Mouse (Mus musculus) frontal cortex, postnatal 10 days (tissue): ENCODE measurements at regions not wholly inside any gene's neighbourhood (a gene's known extent, or its start where the extent isn't known, plus 50 kb on each side); places are given as distances from the start of the nearest gene placed in this dataset.

Experiments
- DNase-seq, 2 experiments: peaks; one replicate each; pipeline ENCODE4 v3.0.0; 2022; ENCODE audit warnings: low spot score in 2 of 2, mixed read lengths in 1 of 2

GRCm38 (mm10) chr3:105130228-105130627 is 63.6 kb downstream of the 4930564D02Rik start:
- no peak for DNase-seq

DNA sequence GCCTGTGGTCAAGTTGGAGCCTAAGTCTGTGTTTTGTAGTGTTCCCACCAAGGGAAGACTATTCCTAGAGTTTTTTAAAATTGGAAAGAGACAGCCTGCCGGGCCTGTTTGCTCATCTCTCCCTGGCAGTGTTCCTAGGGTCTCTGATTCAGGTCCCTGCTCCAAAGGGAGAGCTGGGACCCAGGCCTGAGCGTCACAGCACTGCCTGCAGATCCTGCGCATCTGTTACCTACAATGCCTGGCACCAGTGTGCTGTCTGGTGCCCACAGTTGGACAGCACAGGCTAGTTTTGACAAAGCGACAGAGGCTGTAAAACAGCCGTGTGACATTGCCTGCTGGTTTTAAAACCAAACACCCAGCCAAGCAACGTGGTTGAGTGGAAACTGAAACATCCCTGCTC is 64.4 kb downstream of the 4930564D02Rik start:
- no peak for DNase-seq

DNA sequence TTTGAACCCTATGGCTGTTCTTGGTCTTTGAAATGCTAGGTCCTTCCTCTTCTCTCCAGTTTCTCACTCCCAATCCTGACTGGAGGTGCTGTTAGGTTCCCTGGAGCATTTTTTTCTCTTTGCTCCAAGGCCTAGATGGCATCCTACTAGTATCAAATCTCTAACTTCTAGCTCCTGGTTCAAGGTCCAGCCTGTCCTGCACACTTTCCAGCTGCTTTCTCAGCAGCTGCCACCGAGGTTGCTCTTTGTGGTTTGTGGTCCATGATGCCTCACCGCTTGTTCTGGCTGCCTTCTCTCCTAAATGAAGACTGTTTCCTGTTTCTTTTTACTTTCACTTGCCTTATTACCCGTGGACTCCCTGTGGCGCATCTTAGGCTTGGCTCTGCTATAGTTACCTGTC is 66.4 kb downstream of the 4930564D02Rik start:
- DNase-seq: no peak

DNA sequence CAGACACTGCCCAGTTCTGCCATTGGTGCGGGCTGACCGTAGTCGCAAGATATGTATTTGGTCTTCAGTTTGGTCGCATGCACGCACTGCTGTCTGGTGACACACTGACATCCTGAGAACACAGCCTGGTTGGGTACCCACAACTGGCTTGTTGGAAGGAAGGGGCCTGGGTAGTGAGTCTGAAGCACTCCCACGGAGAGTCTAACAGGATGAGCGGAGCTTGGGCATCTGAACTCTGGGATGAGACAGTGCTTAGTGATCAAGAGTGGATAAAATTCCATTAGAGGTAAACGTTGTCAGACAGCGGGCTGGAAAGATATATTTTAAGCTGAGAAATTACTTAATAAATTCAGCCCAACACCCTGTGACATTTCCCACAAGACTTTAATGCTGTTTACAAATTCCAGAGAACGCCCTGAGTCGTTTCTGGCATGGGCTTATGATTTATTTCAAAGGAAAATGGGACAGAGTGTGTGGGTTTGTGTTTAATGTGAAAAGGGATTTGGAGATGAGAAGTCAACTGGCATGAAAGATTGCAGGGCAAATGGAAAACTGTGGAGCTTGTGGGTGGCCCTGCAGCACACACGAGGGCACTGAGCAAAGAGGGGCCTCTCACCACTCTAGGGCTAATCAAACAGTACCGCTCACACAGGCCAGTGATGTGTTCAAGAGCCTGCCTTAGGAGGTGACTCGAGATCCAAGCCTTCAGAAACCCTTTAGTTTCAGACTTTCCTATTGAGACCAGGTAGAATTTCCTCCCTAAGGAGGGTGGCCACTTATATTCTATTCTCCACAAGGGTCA is 74.7 kb downstream of the 4930564D02Rik start:
- no peak for DNase-seq

GRCm38 (mm10) chr3:105142631-105143030 is 76.0 kb downstream of the 4930564D02Rik start:
- no peak for DNase-seq

DNA sequence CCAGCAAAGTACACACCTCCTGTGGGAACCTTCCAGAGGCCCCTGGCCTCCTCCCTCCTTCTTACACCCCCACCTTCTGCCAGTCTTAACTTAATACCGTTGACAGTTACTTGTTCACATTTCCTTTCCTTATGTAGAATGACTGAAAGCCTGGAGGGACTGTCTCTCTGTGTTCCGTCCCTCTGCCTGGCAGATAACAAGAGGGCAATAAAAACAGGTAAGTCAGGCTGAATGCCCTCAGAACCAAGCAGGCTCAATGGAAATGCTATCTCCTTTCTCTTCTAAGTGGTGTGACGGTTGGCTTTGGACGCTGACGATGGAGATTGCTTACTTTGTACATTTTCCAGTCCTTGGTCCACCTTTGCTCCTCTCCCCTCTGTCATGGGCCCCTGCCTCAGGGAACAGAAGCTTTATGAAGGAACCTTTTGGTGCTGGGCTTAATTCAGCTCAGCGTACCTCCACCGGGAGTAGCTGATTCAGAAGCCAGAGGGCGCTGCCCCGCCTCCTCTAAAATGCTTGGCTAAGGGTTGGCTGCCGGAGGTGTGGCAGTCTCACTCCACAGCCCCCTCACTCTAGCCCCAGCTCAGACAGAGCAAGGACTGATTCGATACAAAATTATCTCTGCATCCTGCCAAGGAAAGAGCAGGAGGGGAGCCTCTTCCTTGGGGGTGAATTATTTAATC is 85.0 kb downstream of the 4930564D02Rik start:
- DNase-seq: peak; percentile 13 to 57

DNA sequence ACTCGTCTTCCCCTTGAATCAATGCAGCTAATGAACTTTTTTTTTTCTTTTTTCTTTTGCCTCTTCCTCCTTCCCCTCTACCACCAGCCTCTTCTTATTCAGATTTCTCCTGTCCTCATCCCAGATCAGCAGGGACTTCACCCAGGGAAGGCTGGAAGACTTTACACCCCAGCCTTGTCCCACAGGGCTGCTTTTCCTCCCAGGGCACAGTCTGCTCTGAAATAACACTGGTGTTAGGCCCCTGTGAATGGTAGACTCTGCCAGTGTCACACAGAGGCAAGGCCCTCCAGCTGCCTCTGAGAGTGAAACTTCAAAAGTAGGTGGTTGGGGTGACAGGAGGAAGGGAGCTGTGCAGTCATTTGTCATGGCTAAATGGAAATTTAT is 85.5 kb downstream of the 4930564D02Rik start:
- no peak for DNase-seq

- no peak for DNase-seq
Observed at GRCm38 (mm10) chr3:105158376-105158775, 91.7 kb downstream of the 4930564D02Rik start.

GRCm38 (mm10) chr3:105165355-105165754 is 98.7 kb downstream of the 4930564D02Rik start:
- DNase-seq: peak; percentile 27 to 50

DNA sequence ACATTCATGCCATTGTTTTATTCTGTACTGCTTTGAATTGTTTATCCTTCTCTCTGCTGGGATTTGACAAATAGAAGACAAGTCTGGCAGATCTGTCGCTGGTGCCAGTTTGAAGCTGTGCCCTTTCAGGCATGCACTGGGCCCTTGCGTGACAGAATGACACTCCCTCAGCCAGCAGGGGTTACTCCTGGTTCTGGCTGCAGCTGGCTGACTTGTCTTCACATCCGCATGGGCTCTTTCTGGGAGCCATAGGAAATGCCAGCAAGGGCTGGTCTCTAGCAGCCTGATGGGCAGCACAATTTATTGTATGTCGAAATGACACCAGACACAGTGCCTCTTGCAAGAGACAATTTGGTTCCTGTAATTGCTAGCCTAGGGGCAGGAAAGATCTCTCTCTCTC is 102.5 kb downstream of the 4930564D02Rik start:
- no peak for DNase-seq

DNA sequence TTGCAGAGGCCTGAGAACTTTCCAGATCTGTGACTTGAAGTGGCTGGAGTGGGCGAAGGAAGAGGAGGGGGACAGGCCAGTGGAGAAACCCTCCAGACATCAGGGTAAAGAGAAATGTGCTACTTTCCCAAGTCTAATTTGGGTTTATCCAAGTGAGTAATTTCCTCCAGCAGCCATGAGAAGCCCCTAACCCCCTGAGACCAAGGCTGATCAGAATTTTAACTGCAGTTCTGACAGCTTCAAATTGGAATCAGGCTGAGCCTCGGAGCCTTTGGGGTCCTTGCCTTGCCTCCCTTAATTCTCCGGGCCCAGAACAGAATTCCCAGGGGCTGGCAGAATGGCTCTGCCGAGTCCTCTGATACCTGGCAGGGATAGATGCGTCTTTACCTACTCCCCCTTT is 104.9 kb downstream of the 4930564D02Rik start:
- no peak for DNase-seq

- DNase-seq: no peak
Observed at GRCm38 (mm10) chr3:105172054-105172453, 105.4 kb downstream of the 4930564D02Rik start.

DNA sequence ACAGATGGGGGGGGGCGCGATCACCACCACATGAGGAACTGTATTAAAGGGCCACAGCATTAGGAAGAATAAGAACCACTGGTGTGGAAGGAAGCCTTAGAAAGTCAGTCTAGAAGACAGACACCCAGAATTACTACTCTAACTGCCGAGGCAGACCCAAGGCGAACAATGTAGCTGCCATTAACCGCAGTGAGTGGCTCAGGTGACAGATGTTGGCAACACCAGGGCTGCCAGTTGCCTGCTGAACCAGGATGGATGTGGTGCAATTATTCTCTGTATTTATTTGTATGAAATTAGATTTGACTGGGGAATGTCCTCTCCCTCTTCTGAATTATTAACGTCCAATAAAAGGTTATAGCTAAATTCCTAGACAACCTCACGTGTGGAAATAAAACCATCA is 124.7 kb downstream of the 4930564D02Rik start:
- DNase-seq: no peak

DNA sequence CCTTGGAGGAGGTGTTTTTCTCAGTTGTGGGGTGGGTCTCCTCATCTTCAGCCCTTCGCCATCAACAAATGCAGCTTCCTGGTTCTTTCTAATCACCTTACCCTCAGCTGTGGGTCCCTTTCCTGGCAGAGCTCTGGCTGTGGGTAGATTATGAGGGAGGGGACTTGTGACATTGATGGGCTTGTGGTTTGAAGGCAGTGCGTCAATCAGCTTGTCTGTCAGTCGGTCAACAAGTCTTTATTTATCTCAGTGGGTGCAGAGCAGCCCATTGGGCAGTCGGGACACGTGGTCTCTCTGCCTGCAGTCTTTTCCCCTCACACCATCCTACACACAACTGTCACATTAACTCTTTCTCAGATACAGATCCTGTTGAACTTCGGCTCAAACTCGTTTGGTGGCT is 125.2 kb downstream of the 4930564D02Rik start:
- DNase-seq: no peak

GRCm38 (mm10) chr3:105200735-105201134 is 134.1 kb downstream of the 4930564D02Rik start:
- no peak for DNase-seq

- DNase-seq: no peak
Observed at GRCm38 (mm10) chr3:105209164-105209563, 142.5 kb downstream of the 4930564D02Rik start.

GRCm38 (mm10) chr3:105211023-105211422 is 144.4 kb downstream of the 4930564D02Rik start:
- DNase-seq: no peak

DNA sequence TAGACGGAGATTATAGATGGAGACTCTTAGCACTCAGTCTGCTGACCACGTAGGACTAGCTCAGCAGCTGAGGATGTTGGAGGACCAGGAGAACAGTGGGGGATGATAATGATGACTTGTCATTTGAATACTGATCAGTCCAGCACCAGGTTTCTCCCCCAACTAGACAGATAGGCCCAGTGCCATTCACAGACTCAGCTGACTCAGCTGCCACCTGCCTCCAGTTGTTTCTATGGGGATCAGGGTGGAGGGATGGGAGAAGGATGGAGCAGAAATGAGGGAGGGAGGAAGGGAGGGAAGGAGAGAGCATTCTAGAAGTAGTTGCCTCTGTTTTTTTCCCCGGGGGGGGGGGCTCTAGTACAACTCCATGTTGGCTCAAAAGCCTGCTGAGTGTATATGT is 145.1 kb downstream of the 4930564D02Rik start:
- DNase-seq: no peak

GRCm38 (mm10) chr3:105214867-105215266 is 148.2 kb downstream of the 4930564D02Rik start:
- no peak for DNase-seq

GRCm38 (mm10) chr3:105215729-105216128 is 149.1 kb downstream of the 4930564D02Rik start:
- DNase-seq: no peak

DNA sequence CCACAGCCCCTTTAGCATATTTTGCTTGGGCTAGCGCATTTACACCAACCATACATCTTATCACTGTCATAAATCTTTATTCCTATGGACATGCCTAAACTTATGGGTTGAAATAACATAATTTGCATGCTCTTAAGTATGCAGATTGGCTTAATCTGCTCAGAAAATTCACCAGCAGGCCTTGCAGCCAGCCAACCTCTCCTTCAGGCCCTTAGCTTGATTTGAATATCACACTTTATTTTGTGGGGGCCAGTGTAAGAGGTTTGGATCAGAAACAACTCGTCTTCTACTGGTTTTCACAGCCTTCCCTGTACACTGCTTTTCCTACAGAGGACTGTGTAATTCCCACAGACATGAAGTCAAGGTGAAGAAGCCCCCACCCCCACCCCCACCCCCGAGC is 153.0 kb downstream of the 4930564D02Rik start:
- DNase-seq: no peak

DNA sequence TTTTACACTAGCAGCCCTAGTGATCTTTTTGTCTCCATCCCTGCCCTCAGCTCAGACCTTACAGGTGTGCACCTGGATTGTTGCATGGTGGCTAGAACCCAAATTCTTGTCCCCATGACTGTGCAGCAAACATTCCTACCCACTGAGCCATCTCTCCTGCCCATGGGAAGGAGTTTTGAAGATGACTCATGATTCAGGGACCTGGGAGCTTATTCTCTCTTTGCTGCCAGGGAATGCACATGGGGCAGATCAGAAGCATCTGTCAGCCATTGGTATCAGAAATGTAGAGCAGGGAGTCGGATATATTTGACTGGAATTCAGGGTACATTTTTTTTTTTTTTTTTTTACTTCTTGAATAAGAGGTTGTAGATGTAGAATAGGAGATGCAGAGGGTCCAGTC is 154.0 kb downstream of the 4930564D02Rik start:
- no peak for DNase-seq

GRCm38 (mm10) chr3:105222925-105223324 is 156.3 kb downstream of the 4930564D02Rik start:
- DNase-seq: no peak
